Mouse (Mus musculus) midbrain, embryonic 14.5 days (tissue): Measurements from ENCODE around the gene Rab3ip. TPM values are rescaled to one million over a fixed set of nuclear protein-coding genes. Genes with fewer than 3 reads are reported as not detected.

Source experiments
- ATAC-seq: fragments of 200-750 bp; cut with Nextera tagmentation; 2 replicates; pipeline ENCODE4 v1.8.0; 2017; ENCODE audit warnings: moderate number of reproducible peaks, moderate library complexity; ENCODE audit not compliant: low FRiP score, low TSS enrichment
- DNase-seq: peaks from one replicate; pipeline ENCODE4 v3.0.0-alpha.2; 2015
- H3K27ac ChIP-seq: fragments of 300-500 bp; sonication (generic); replicated peaks from 2 replicates; pipeline ENCODE4 v1.5.1; 2014; ENCODE audit warnings: mild to moderate bottlenecking, low read depth, low read length, moderate library complexity
- H3K27me3 ChIP-seq: fragments of 300-500 bp; sonication (generic); 2 replicates; pipeline ENCODE4 v1.6.1; 2014; ENCODE audit warnings: low read length, control low read depth, mixed read lengths; ENCODE audit not compliant: control insufficient read depth, insufficient read depth
- H3K36me3 ChIP-seq: fragments of 300-500 bp; sonication (generic); 2 replicates; pipeline ENCODE4 v1.6.1; 2014; ENCODE audit warnings: low read length, control low read depth; ENCODE audit not compliant: control insufficient read depth, insufficient read depth
- H3K4me1 ChIP-seq: fragments of 300-500 bp; sonication (generic); 2 replicates; pipeline ENCODE4 v1.6.1; 2014; ENCODE audit warnings: mild to moderate bottlenecking, antibody characterized with exemption, low read length, control low read depth; ENCODE audit not compliant: control insufficient read depth, insufficient read depth
- H3K4me2 ChIP-seq: fragments of 300-500 bp; sonication (generic); 2 replicates; pipeline ENCODE4 v1.6.1; 2014; ENCODE audit warnings: mild to moderate bottlenecking, low read length, moderate library complexity
- H3K4me3 ChIP-seq: fragments of 300-500 bp; sonication (generic); replicated peaks from 2 replicates; pipeline ENCODE4 v1.5.1; 2014; ENCODE audit warnings: low read depth, low read length
- H3K9ac ChIP-seq: fragments of 300-500 bp; sonication (generic); replicated peaks from 2 replicates; pipeline ENCODE4 v1.6.1; 2014; ENCODE audit warnings: mild to moderate bottlenecking, low read length, moderate library complexity
- H3K9me3 ChIP-seq: fragments of 300-500 bp; sonication (generic); 2 replicates; pipeline ENCODE4 v1.6.1; 2016; ENCODE audit warnings: low read length, control low read depth, mixed read lengths; ENCODE audit not compliant: control insufficient read depth
- WGBS: fragments of 180-500 bp; shearing (Covaris S2); extraction: QIAGEN DNeasy Blood & Tissue Kit; methylation state at CpG from one replicate; pipeline ENCODE4 v1.1.7; 2014; 5-methylcytosine and 5-hydroxymethylcytosine counted together
- polyA plus RNA-seq: library from polyadenylated mRNA; unstranded; fragments of >200 nt; fragmentation: Nextera tagmentation; extraction: Ambion mirVana; gene quantifications from 2 replicates; pipeline ENCODE4 v1.2.1, GENCODE M21; 2014

Gene Rab3ip
- polyA plus RNA-seq, 1 experiment from 2014 or later: 41.6 TPM

DNA sequence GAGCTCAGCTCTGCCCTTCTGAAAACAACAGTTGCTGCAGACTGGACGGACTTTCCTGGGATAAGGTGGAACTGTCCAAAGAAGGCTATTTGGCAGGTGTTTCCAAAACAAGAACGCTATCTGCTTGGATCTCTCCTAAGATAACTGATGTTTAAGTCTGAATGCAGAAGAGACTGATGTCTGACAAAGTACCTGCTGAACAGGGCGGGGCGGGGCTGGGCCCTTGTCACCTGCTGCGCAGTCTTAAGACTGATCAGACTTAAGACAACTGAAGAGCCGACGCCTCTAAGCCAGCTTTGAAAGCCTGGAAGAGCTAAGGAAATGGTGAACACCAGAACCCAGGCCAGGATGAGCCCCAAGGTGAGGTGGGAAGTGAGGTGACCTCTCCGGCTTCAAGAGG, 29.9 kb downstream of the Rab3ip start:
- H3K4me2 ChIP-seq: no peak overlapping the region
- no peak overlapping the region for H3K27ac ChIP-seq
- DNase-seq (no peak), ATAC-seq (no peak)
- H3K27me3 ChIP-seq: no peaks in the 10 kb centered on the region
- H3K36me3 ChIP-seq: peaks cover 49% of the 10 kb centered on the region
- H3K9me3 ChIP-seq: no peaks in the 10 kb centered on the region
- no peaks in the 10 kb centered on the region for H3K4me1 ChIP-seq
- WGBS: 95% methylated on average over 8 of the region's 8 CpGs
- H3K9ac ChIP-seq: no peak overlapping the region
- no peak overlapping the region for H3K4me3 ChIP-seq

DNA sequence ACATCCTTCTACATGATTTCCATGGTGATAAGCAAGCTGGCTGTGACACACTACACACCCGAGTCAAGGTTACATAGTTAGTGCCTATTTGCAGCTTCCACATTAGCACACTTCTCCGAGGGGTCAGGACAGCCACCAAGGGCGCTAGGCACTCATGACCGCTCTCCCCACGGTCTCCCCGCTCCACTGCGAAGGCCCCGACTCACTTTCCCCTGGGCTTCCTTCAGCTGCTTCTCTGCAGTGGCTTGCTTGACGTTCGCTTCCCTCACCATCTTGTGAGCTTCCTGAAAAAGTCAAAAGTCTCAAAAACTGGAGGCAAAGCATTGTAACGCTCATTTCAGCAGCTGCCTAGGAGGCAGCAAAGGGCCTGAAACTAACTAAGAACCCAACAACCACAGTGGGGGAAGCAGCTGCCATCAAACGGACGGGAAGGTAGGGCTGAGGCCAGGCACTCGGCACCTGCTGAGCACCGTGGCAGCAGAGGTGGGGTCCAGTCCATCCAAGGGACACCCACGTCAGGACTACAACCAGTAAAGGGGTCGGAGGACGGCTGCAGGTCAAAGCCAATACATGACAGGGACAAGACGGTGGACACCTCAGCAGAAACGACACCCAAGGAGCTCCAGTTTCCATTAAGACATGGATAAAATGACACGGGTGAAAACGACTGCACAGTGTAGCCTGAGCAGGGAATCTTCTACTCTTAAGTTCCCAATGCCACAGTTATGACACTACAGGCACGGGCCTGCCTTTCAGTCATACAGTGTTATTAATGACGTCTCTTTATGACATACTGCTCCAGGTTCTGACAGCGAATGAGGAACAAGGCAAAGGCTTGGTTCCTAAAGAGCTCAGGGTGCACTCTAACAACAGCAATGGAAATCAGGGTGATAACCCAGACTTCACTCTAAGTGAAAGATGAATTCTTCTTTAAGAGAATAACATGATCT, 30.9 kb downstream of the Rab3ip start:
- WGBS: 92% methylated on average over 25 of the region's 25 CpGs
- no peaks in the 10 kb centered on the region for H3K9me3 ChIP-seq
- no peak overlapping the region for H3K4me3 ChIP-seq
- H3K4me1 ChIP-seq: no peaks in the 10 kb centered on the region
- DNase-seq (no peak), ATAC-seq (no peak)
- H3K9ac ChIP-seq: no peak overlapping the region
- H3K27me3 ChIP-seq: no peaks in the 10 kb centered on the region
- no peak overlapping the region for H3K4me2 ChIP-seq
- peaks cover 48% of the 10 kb centered on the region for H3K36me3 ChIP-seq
- no peak overlapping the region for H3K27ac ChIP-seq

- no peak overlapping the region for H3K9ac ChIP-seq
- DNase-seq (no peak), ATAC-seq (no peak)
- H3K4me1 ChIP-seq: no peaks in the 10 kb centered on the region
- H3K9me3 ChIP-seq: no peaks in the 10 kb centered on the region
- H3K4me2 ChIP-seq: no peak overlapping the region
- 86% methylated on average over 8 of the region's 8 CpGs for WGBS
- H3K27ac ChIP-seq: no peak overlapping the region
- peaks cover 52% of the 10 kb centered on the region for H3K36me3 ChIP-seq
- H3K4me3 ChIP-seq: no peak overlapping the region
- H3K27me3 ChIP-seq: no peaks in the 10 kb centered on the region
Measured at GRCm38 (mm10) chr10:116916581-116916980, 34.0 kb downstream of the Rab3ip start.

GRCm38 (mm10) chr10:116915286-116915685, 35.3 kb downstream of the Rab3ip start:
- Histone ChIP-seq H3K4me1 (no peaks in the 10 kb centered on the region), H3K9ac (no peak overlapping the region), H3K27ac (no peak overlapping the region), H3K9me3 (no peaks in the 10 kb centered on the region), H3K4me2 (no peak overlapping the region), H3K27me3 (no peaks in the 10 kb centered on the region), H3K36me3 (peaks cover 60% of the 10 kb centered on the region), H3K4me3 (no peak overlapping the region)
- WGBS: 97% methylated on average over 8 of the region's 8 CpGs
- DNase-seq (no peak), ATAC-seq (no peak)

- no peak overlapping the region for H3K4me3 ChIP-seq
- no peak overlapping the region for H3K27ac ChIP-seq
- H3K4me1 ChIP-seq: no peaks in the 10 kb centered on the region
- H3K4me2 ChIP-seq: no peak overlapping the region
- H3K27me3 ChIP-seq: no peaks in the 10 kb centered on the region
- H3K9ac ChIP-seq: no peak overlapping the region
- H3K9me3 ChIP-seq: no peaks in the 10 kb centered on the region
- ATAC-seq (no peak), DNase-seq (no peak)
- 95% methylated on average over 9 of the region's 9 CpGs for WGBS
- H3K36me3 ChIP-seq: peaks cover 65% of the 10 kb centered on the region
Measured at GRCm38 (mm10) chr10:116914586-116914985, 36.0 kb downstream of the Rab3ip start.

DNA sequence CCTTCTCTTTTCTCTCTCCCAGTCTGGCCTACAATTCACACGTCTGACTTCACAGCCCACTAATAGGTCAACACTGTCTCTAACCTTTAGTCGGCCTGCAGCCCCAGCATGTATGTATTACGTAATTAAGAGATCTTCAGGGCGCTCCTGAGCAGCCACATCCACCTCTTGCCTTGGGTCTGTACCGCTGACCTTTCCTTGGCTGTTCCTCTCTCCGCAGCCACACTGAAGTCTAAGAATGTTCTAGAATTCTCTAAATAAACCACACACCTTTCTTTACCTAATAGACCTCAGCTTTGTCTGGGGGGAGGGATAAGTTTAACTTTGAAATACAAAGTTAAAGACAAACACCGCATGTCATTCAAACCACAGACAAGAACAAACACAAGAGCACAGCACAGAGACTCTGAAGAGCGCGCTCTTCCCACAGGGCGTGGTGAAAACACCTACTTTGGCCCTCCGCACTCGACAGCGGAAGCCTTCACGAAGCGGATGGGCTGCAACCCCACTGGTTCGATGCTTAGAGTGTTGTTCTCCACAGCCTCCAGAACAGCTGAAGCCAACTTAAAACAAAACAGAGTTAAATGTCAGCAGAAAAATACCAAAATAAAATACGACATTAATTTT, 36.8 kb downstream of the Rab3ip start:
- H3K9ac ChIP-seq: no peak overlapping the region
- DNase-seq: no peak
- H3K27ac ChIP-seq: no peak overlapping the region
- no peaks in the 10 kb centered on the region for H3K27me3 ChIP-seq
- no peak for ATAC-seq
- H3K4me2 ChIP-seq: no peak overlapping the region
- H3K36me3 ChIP-seq: peaks cover 67% of the 10 kb centered on the region
- no peaks in the 10 kb centered on the region for H3K4me1 ChIP-seq
- no peaks in the 10 kb centered on the region for H3K9me3 ChIP-seq
- WGBS: 96% methylated on average over 17 of the region's 17 CpGs
- no peak overlapping the region for H3K4me3 ChIP-seq

- WGBS: 94% methylated on average over 9 of the region's 9 CpGs
Measured at GRCm38 (mm10) chr10:116912850-116913249, 37.7 kb downstream of the Rab3ip start.

DNA sequence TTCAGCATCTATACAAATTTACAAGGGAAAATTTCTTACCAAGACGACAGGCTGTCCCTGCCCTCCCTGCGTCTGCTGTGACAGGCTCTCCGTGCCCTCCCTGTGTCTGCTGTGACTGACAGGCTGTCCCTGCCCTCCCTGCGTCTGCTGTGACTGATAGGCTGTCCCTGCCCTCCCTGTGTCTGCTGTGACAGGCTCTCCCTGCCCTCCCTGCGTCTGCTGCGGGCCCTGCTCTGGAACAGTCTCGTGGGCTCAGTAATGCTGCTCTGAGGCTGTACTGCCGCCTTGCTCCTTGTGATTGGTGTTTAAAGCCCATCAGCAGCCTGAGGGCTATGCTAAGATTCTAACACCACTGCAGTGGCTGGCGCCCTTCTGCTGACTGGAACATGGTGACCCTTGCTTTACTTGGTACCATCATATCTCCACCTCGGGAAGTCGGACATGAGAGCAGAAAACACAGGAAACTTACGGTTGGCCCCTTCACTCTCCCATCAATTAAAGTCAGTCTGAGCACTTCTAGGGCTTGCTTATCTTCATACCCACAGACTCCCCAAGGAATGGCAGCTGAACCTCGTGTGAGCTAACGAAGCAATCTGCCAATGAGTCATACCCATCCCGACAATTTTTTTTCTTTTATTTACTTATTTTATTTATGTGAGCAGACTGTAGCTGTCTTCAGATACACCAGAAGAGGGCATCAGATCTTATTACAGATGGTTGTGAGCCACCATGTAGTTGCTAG, 41.5 kb downstream of the Rab3ip start:
- H3K4me3 ChIP-seq: no peak overlapping the region
- no peaks in the 10 kb centered on the region for H3K9me3 ChIP-seq
- no peak for DNase-seq
- no peak overlapping the region for H3K27ac ChIP-seq
- H3K9ac ChIP-seq: no peak overlapping the region
- ATAC-seq: no peak
- H3K4me1 ChIP-seq: no peaks in the 10 kb centered on the region
- peaks cover 83% of the 10 kb centered on the region for H3K36me3 ChIP-seq
- H3K27me3 ChIP-seq: no peaks in the 10 kb centered on the region
- H3K4me2 ChIP-seq: no peak overlapping the region
- 73% methylated on average over 15 of the region's 15 CpGs for WGBS

More at GRCm38 (mm10) chr10:116912850-116913249, 37.7 kb downstream of the Rab3ip start:
- no peak overlapping the region for H3K9ac ChIP-seq
- H3K4me1 ChIP-seq: no peaks in the 10 kb centered on the region
- no peak for ATAC-seq
- no peak overlapping the region for H3K27ac ChIP-seq
- H3K36me3 ChIP-seq: peaks cover 68% of the 10 kb centered on the region
- no peaks in the 10 kb centered on the region for H3K27me3 ChIP-seq
- DNase-seq: no peak
- no peaks in the 10 kb centered on the region for H3K9me3 ChIP-seq
- H3K4me3 ChIP-seq: no peak overlapping the region
- no peak overlapping the region for H3K4me2 ChIP-seq
